Mouse (Mus musculus): ENCODE data around the gene 4921504E06Rik.

DNA sequence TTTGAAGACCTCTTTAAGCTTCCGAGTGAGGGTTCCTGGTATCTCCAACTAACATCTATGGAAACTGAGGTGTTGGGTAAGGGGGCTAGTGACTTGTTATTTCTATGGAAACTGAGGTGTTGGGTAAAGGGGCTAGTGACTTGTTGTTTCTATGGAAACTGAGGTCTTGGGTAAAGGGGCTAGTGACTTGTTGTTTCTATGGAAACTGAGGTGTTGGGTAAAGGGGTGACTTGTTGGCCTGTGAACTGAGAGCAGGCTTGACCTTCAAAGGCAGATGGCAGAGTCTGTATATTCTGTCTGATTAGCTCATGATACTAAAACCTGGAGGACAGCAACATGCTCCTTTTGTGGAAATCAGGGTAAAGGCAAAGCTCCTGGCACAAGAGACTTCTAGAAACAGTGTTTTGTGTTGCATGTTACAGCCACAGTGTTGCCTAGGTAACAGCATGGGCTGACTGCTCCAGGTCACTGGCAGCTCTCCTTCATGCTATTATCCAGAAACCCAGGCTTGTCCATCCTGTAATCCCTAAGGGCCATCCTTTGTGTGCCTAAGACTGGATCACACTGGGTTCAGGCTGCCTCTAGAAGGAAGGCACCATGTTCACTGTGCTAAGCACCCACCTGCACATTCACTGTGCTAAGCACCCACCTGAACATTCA is 133.9 kb downstream of the 4921504E06Rik start:
- TF ChIP-seq JUND (IDR thresholded peaks at IDR 0.05; ENCODE audit: low read depth, low read length) (no peak), BHLHE40 (IDR thresholded peaks at IDR 0.05; ENCODE audit: borderline replicate concordance, low read depth, low read length) (no peak), CTCF (IDR thresholded peaks at IDR 0.05 in 2 of 3, conservative IDR thresholded peaks at IDR 0.05 in 1 of 3; ENCODE audit: control insufficient read depth in 1 of 3, insufficient read depth in 1 of 3, low read depth in 2 of 3, low read length in 3 of 3, poor library complexity in 1 of 3, severe bottlenecking in 1 of 3) (no peak), EP300 (IDR thresholded peaks at IDR 0.05; ENCODE audit: low read depth in 1 of 2, low read length in 2 of 2) (no peak), MEF2A (IDR thresholded peaks at IDR 0.05; ENCODE audit: extremely low read depth, insufficient replicate concordance, low read depth, low read length, poor library complexity, severe bottlenecking) (no peak), CHD2 (IDR thresholded peaks at IDR 0.05; ENCODE audit: low read length) (no peak), POLR2A (IDR thresholded peaks at IDR 0.05; ENCODE audit: control insufficient read depth in 1 of 2, insufficient read depth in 1 of 2, low read depth in 1 of 2, low read length in 2 of 2, poor library complexity in 1 of 2) (no peak), GATA1 (IDR thresholded peaks at IDR 0.05; ENCODE audit: low read depth, low read length) (no peak), ZNF384 (IDR thresholded peaks at IDR 0.05; ENCODE audit: low read depth, low read length) (no peak), ETS1 (IDR thresholded peaks at IDR 0.05; ENCODE audit: low read depth, low read length) (no peak), MXI1 (IDR thresholded peaks at IDR 0.05; ENCODE audit: low read depth, low read length) (no peak), MAFK (IDR thresholded peaks at IDR 0.05; ENCODE audit: borderline replicate concordance, low read depth, low read length) (no peak)

Data from MEL (cell line).